Mouse (Mus musculus): ENCODE results near the gene 9930104L06Rik. TPM values are rescaled to one million over a fixed set of nuclear protein-coding genes. Genes with fewer than 3 reads are reported as not detected.
"Not testable (repeated sequence)": the region's sequence is repeated elsewhere in the genome, so short reads cannot be mapped to it uniquely, and the experiment has no call there.

9930104L06Rik gene
- total RNA-seq (2021): 10 to 100 TPM; 17.8 to 23.3 TPM
- long read RNA-seq, experiment 1, partial matches to known transcripts: 0 of 3 reads
- long read RNA-seq, experiment 1, other reads (novel, unspliced or antisense): 3 of 3 reads
- long read RNA-seq, experiment 2, full-length matches to known transcripts: 5 of 16 reads
- long read RNA-seq, experiment 2, partial matches to known transcripts: 3 of 16 reads
- long read RNA-seq, experiment 2, other reads (novel, unspliced or antisense): 8 of 16 reads

DNA sequence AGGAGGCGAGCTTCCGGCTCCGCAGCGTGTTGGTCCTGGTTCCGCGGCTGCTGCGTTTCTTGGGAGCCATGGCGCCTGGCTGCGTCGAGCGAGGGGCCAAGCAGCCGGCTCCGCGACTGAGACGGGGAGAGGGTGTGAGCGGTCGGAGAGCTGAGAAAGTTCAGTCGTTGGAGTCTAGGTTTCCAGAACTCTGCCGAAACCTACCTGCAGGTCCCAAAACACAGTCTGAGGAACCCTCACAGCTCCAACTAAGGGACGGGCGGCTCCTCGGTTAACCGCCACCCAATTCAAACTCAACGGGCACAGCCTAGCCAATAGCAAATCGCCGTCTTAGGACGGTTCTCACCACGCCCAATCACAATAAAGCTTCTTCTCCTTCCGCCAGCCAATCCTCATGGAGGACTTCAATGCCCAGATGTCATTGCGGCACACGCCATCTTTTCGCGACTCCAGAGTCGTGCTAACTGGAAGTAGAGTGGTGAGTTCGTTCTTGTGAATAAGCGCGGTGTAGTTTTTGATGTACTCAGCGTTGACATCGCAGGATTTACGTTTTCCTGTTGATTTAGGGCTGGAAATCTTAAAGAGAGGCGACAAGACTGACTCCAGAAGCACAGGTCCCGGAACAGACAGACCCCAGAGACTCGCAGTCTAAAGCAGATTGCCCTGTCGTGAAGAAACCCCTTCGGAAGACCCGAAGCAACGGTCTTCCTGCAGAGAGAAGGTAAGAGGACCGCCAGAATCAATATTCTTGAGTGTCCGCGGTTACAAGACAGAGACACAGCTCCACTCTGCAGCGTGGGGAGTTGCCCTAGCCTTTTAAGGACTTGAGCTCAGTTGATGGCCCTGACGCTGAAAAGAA lies at the start of gene 9930104L06Rik:
TSS of gene 9930104L06Rik (plus strand) at position 436 of the 859 bp plus-strand sequence.
- peak; percentile 61 to 85 for DNase-seq (ENCODE audit: low spot score in 2 of 2)

DNA sequence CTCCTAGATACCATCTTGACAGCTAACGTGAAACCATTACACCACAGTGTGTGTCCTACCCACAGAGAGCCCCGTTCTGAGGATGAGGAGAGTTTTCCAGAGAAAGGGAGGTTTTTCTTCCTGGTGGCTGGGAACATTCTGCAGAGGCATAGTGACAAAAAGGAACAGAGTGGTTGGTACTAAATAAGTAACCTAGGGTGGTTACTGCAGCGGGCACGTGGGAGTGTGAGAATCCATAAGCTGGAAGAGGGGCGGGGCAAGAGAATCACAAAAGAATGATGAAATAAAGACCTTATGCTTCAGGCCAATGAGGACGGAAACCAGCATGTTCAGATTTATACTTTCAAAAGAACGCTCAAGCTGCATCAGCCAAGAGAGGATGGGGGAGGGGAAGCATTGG lies 48.1 kb upstream of the 9930104L06Rik start:
- DNase-seq (ENCODE audit: low spot score in 2 of 2): no peak

GRCm38 (mm10) chr4:124889935-124890334 lies 46.9 kb upstream of the 9930104L06Rik start:
- DNase-seq (ENCODE audit: low spot score in 2 of 2): no peak

DNA sequence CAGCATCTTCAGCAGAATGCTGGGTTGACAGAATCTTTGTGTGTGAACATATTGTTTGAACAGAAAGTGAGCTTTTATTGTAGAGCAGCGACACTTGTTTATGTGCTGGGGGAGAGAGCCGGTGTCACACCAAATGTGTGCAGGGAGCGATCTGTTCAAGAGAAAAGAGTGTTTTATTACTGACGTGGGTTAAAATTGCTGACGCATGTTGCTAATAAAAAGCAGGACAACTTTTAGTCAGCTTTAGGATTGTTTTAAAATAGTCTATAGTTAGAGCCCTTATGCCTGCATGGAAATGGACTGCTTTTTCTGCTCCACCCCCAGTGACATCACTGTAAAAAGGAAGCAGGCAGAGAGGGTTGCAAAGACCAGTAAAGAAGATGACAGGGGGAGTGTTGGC lies 46.0 kb upstream of the 9930104L06Rik start:
- DNase-seq (ENCODE audit: low spot score in 2 of 2): no peak

GRCm38 (mm10) chr4:124893769-124894168 lies 43.1 kb upstream of the 9930104L06Rik start:
- no peak for DNase-seq (ENCODE audit: low spot score in 2 of 2)

DNA sequence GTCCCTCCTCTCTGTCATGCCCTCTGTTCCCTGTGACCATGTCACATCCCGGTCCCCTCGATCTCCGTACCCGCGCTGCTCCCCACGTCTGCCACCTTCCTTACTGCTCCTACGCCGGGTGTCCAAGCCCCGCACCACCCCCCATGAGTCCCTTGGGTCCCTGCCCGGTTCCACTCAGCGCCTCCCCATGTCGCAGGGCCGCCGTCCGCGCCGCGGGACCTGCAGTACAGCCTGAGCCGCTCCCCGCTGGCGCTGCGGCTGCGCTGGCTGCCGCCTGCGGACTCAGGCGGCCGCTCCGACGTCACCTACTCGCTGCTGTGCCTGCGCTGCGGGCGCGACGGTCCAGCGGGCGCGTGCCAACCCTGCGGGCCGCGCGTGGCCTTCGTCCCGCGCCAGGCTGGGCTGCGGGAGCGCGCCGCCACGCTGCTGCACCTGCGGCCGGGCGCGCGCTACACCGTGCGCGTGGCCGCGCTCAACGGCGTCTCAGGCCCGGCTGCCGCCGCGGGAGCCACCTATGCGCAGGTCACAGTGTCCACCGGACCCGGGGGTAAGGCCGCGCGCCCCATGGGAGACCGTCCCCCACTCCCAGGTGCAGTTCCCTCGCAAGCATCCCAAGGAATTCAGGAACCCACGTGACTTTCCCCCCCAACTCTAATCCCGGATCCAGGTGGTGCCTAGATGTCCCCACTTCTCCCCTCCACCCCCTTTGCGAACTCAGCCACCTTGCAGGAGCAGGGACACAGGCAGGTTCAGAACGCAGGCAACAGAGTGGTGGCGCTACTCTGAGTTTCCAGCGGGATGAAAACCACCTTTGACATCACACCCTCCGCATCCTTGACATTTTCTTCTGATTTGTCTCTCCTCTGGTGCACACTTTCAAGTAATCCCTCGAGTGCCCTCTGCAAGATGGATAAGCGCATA lies 42.1 kb upstream of the 9930104L06Rik start:
- no peak for DNase-seq (ENCODE audit: low spot score in 2 of 2)

GRCm38 (mm10) chr4:124898428-124898827 lies 38.4 kb upstream of the 9930104L06Rik start:
- no peak for DNase-seq (ENCODE audit: low spot score in 2 of 2)

- DNase-seq (ENCODE audit: low spot score in 2 of 2): no peak
Observed at GRCm38 (mm10) chr4:124899906-124900305, 36.9 kb upstream of the 9930104L06Rik start.

DNA sequence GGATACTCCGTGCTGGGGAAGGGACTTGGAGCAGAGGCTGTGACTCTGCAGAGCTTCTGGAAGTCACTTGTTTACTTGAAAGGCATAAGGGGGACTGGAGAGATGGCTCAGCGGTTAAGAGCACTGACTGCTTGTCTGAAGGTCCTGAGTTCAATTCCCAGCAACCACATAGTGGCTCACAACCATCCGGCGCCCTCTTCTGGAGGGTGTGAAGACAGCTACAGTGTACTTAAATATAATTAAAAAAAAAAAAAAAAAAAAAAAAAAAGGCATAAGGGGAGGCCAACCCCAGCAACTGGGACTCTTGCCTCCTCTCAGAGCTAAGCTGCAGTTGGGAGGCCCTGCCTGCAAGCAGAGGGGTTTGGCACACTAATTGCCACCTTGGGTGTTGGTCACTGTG lies 31.4 kb upstream of the 9930104L06Rik start:
- no peak for DNase-seq (ENCODE audit: low spot score in 2 of 2)

GRCm38 (mm10) chr4:124905971-124906822 lies 30.7 kb upstream of the 9930104L06Rik start:
- no peak for DNase-seq (ENCODE audit: low spot score in 2 of 2)

GRCm38 (mm10) chr4:124928102-124928501 lies 8.7 kb upstream of the 9930104L06Rik start:
- DNase-seq (ENCODE audit: low spot score in 2 of 2): no peak

GRCm38 (mm10) chr4:124939211-124939610 lies 2.4 kb downstream of the 9930104L06Rik start, which contains the start of gene Cdca8:
Cdca8 (minus strand) TSS chr4:124939311.
- not testable (repeated sequence) for DNase-seq (ENCODE audit: low spot score in 2 of 2)

- DNase-seq (ENCODE audit: low spot score in 2 of 2): peak; percentile 60 to 70
Observed at GRCm38 (mm10) chr4:124943022-124943421, 6.2 kb downstream of the 9930104L06Rik start.

- DNase-seq (ENCODE audit: low spot score in 2 of 2): no peak
Observed at GRCm38 (mm10) chr4:124943781-124944180, 6.9 kb downstream of the 9930104L06Rik start.

- no peak for DNase-seq (ENCODE audit: low spot score in 2 of 2)
Observed at GRCm38 (mm10) chr4:124944961-124945360, 8.1 kb downstream of the 9930104L06Rik start.

GRCm38 (mm10) chr4:124949488-124949887 lies 12.6 kb downstream of the 9930104L06Rik start:
- DNase-seq (ENCODE audit: low spot score in 2 of 2): no peak

GRCm38 (mm10) chr4:124950181-124951035 lies 13.6 kb downstream of the 9930104L06Rik start:
- no peak for DNase-seq (ENCODE audit: low spot score in 2 of 2)

DNA sequence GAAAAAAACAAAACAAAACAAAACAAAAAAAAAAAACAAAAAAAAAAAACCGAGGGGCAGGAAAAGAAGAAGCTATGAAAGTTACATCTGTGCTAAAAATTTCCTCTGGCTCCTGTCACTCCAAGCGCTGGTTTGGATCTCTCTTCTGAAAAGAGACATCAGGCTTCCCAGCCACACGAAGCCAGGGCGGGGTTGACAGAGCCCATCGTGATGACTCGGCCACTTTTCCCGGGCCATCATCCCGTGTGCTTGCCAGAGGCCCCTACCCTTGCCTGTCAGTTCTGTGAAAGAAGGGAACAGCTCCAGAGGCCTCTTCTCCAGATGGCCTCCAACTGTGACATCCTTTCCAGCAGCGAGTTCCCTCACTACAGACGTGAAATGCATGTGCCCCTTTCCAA lies 14.2 kb downstream of the 9930104L06Rik start:
- no peak for DNase-seq (ENCODE audit: low spot score in 2 of 2)

DNA sequence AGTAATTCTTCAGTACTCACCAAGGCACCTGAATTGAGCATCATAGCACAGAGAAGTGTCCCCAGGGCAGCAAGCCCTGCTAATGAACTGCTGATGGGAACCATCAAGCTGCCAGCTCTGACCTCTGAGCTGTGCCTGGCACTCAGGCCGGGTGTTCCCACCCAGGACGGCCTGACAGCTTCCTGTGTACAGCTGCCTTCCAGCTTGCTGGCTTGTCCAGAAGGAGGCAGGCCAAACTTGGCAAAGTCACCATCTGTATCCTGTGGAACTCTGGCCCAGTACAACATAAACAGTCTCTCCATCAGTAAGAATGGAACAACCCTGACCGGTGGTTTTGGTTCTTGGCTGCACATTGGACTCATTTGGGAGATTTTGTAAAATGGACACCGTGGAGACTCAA lies 16.7 kb downstream of the 9930104L06Rik start:
- no peak for DNase-seq (ENCODE audit: low spot score in 2 of 2)
